Mouse (Mus musculus): ENCODE results near the gene Ncoa3. TPM values are rescaled to one million over a fixed set of nuclear protein-coding genes. Genes with fewer than 3 reads are reported as not detected.

The Ncoa3 gene
- polyA plus RNA-seq, 1 experiment from 2014 or later: 4.2 TPM

DNA sequence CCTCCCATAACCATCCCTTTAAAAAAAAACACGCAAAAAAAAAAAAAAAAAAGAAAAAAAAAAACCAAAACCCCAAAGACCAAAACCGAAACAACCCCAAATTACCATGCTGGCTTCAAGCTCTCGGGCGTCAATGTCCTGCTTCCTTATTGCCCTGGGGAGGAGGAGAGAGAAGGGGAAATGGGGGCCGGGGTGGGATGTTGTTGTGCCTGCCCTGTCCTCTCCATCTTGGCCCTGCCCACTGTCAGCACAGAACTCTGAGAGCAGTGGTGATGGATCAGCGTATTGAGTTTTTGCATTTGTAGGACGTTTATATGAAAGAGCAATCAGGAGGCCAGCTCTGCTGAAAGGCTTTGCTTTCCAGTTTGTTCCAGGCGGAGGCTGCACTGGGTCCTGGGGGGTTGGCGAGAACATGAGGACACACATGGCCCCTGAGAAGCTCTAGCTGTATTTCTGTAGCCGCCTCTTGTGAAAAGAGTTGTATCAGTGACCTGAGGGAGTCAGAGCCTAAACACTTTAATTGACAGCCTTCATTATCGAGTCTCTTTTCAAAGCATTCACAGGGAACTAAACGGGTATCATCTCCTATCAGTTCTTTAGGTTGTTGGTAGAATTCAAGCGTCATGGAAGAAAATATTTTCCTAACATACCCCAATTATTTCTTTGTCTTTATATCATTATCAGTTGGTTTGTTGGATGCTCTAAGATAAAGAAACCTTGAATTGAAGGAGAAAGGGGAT is 38.0 kb downstream of the Ncoa3 start:
- H3K36me3 ChIP-seq (ENCODE audit: control insufficient read depth, insufficient read depth): no peaks in the 10 kb centered on the region
- H3K4me3 ChIP-seq (ENCODE audit: low read depth, low read length): peak overlapping the region; percentile 34
- H3K4me2 ChIP-seq (ENCODE audit: low read depth, low read length): peak overlapping the region; percentile 43
- H3K9me3 ChIP-seq (replicated peaks; ENCODE audit: control insufficient read depth, low read length): no peaks in the 10 kb centered on the region
- no peak for ATAC-seq (ENCODE audit: low read depth)
- H3K9ac ChIP-seq (ENCODE audit: low read depth, low read length): peak overlapping the region; percentile 30; the same call in 1 of the 2 replicates
- no peaks in the 10 kb centered on the region for H3K27me3 ChIP-seq (ENCODE audit: control insufficient read depth, insufficient read depth, low read depth, low read length)
- H3K27ac ChIP-seq (ENCODE audit: low read length): peak overlapping the region; percentile 59
- 4% methylated on average over 13 of the region's 13 CpGs for WGBS (ENCODE audit: insufficient replicate concordance)
- peaks cover 10% of the 10 kb centered on the region for H3K4me1 ChIP-seq (ENCODE audit: control insufficient read depth, low read depth, low read length)

DNA sequence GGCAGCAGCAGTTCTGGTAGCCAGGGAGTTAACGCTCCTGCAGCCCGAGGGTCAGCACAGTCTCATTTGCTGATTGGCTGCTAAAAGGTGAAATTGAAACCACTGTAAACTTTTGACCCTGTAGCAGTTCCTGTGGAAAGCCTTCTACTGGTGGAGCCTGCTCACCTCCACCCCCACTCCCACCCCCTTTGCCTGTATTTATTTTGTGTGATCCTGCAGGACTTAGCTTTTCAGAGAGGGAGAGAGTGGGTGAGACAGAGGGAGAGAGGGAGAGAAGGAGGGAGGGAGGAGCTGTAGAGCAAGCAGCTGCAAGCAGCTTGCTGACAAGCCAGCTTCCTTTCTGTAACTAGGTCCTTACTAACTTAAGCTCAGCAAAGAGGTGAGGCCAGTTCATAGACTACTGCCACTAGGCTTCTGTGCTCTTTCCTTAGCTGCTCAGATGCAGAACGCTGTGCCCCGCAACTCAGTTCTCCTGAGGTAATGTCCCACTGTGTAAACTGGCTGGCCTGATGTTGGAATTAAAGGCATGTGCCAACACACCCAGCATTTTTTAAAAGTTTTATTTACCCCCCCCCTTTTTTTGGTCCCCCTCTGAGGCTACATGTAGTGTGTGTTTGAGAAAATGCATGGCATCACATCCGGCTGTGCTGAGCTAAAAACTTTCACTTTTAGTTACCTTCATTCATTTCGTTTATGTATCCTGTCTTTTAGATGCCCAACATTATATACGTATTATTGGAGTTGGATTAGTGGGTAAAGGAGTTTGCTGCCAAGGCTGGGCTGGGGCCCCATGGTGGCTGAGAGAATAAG is 38.9 kb downstream of the Ncoa3 start:
- Histone ChIP-seq H3K27ac (ENCODE audit: low read length) (peak overlapping the region; percentile 49), H3K9ac (ENCODE audit: low read depth, low read length) (no peak overlapping the region), H3K27me3 (ENCODE audit: control insufficient read depth, insufficient read depth, low read depth, low read length) (no peaks in the 10 kb centered on the region), H3K4me3 (ENCODE audit: low read depth, low read length) (peak overlapping the region; percentile 27), H3K4me2 (ENCODE audit: low read depth, low read length) (peak overlapping the region; percentile 43), H3K4me1 (ENCODE audit: control insufficient read depth, low read depth, low read length) (peaks cover 12% of the 10 kb centered on the region), H3K9me3 (replicated peaks; ENCODE audit: control insufficient read depth, low read length) (no peaks in the 10 kb centered on the region), H3K36me3 (ENCODE audit: control insufficient read depth, insufficient read depth) (no peaks in the 10 kb centered on the region)
- 33% methylated on average over 7 of the region's 7 CpGs for WGBS (ENCODE audit: insufficient replicate concordance)
- peak; percentile 81 for ATAC-seq (ENCODE audit: low read depth)

DNA sequence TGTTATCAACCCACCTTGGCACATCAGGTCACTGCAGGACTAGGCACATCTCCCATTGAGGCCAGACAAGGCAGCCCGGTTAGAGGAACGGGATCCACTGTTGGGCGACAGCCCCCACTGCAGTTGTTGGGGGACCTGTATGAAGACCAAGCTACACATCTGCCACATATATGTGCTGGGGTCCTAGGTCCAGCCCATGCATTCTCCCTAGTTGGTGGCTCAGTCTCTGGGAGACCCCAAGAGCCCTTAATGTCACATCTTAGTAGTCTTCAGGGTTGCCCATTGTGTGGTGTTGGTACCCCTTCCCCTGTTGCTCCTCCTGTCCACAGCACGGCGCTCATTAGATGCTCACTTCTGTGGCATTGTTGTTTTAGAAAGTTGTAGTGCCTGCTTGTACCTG is 40.2 kb downstream of the Ncoa3 start:
- 70% methylated on average over 5 of the region's 5 CpGs for WGBS (ENCODE audit: insufficient replicate concordance)
- no peaks in the 10 kb centered on the region for H3K27me3 ChIP-seq (ENCODE audit: control insufficient read depth, insufficient read depth, low read depth, low read length)
- no peak overlapping the region for H3K27ac ChIP-seq (ENCODE audit: low read length)
- no peak overlapping the region for H3K4me2 ChIP-seq (ENCODE audit: low read depth, low read length)
- H3K36me3 ChIP-seq (ENCODE audit: control insufficient read depth, insufficient read depth): no peaks in the 10 kb centered on the region
- ATAC-seq (ENCODE audit: low read depth): no peak
- peaks cover 12% of the 10 kb centered on the region for H3K4me1 ChIP-seq (ENCODE audit: control insufficient read depth, low read depth, low read length)
- no peaks in the 10 kb centered on the region for H3K9me3 ChIP-seq (replicated peaks; ENCODE audit: control insufficient read depth, low read length)
- H3K4me3 ChIP-seq (ENCODE audit: low read depth, low read length): no peak overlapping the region
- H3K9ac ChIP-seq (ENCODE audit: low read depth, low read length): no peak overlapping the region

DNA sequence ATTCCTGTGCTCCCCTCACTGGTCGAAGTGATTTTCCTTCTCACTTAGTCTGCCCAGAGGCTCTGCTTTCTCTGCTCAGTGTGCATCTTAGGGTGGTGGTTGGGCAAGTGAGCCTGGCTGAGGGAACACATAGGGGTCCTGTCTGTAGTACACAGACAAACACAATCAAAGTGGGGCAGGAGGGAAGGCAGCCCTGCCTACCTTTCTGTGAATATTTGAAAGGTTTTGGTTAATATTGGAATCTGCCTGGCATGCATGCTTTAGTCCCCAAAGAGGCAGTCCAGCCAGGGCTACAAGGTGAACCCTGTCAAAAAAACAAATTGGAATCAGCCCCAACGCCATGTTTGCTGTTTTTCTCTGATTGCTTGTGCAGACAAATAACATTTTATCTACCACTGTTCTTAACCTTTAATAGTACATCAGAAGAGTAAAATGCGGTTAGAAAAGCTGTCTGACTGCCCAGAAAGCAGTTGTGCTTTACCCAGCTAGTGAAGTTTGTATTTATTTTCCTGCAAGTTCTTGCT is 42.6 kb downstream of the Ncoa3 start:
- 42% methylated on average over 3 of the region's 3 CpGs for WGBS (ENCODE audit: insufficient replicate concordance)
- no peaks in the 10 kb centered on the region for H3K36me3 ChIP-seq (ENCODE audit: control insufficient read depth, insufficient read depth)
- peak overlapping the region; percentile 19; the same call in 1 of the 2 replicates for H3K4me2 ChIP-seq (ENCODE audit: low read depth, low read length)
- H3K4me3 ChIP-seq (ENCODE audit: low read depth, low read length): no peak overlapping the region
- H3K9me3 ChIP-seq (replicated peaks; ENCODE audit: control insufficient read depth, low read length): no peaks in the 10 kb centered on the region
- peak overlapping the region; percentile 12; the same call in 1 of the 2 replicates for H3K27ac ChIP-seq (ENCODE audit: low read length)
- no peaks in the 10 kb centered on the region for H3K27me3 ChIP-seq (ENCODE audit: control insufficient read depth, insufficient read depth, low read depth, low read length)
- H3K9ac ChIP-seq (ENCODE audit: low read depth, low read length): no peak overlapping the region
- peaks cover 12% of the 10 kb centered on the region for H3K4me1 ChIP-seq (ENCODE audit: control insufficient read depth, low read depth, low read length)
- ATAC-seq (ENCODE audit: low read depth): no peak

DNA sequence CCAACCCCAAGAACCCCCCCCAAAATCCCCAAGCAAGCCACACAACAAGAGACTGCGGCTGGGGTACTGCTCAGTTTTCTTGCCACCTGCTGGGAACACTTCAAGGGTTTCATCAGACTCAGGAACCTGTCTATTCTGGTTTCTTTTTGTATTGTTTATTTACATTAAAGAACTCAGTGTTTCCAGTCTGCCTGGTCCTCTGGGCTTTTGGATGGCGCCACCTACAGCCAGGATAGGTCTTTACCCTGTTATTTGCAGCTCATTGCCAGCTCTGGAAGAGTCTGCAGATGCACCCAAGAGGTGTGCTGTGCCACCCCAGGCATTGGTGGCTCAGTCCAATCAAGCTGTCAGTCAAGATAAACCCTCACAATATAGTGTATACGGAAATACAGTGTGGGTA is 43.3 kb downstream of the Ncoa3 start:
- peaks cover 8% of the 10 kb centered on the region for H3K4me1 ChIP-seq (ENCODE audit: control insufficient read depth, low read depth, low read length)
- H3K9ac ChIP-seq (ENCODE audit: low read depth, low read length): no peak overlapping the region
- no peak overlapping the region for H3K27ac ChIP-seq (ENCODE audit: low read length)
- H3K4me3 ChIP-seq (ENCODE audit: low read depth, low read length): no peak overlapping the region
- H3K9me3 ChIP-seq (replicated peaks; ENCODE audit: control insufficient read depth, low read length): no peaks in the 10 kb centered on the region
- H3K4me2 ChIP-seq (ENCODE audit: low read depth, low read length): peak overlapping the region; percentile 19
- no peaks in the 10 kb centered on the region for H3K27me3 ChIP-seq (ENCODE audit: control insufficient read depth, insufficient read depth, low read depth, low read length)
- WGBS (ENCODE audit: insufficient replicate concordance): 40% methylated on average over 3 of the region's 3 CpGs
- no peak for ATAC-seq (ENCODE audit: low read depth)
- H3K36me3 ChIP-seq (ENCODE audit: control insufficient read depth, insufficient read depth): no peaks in the 10 kb centered on the region

DNA sequence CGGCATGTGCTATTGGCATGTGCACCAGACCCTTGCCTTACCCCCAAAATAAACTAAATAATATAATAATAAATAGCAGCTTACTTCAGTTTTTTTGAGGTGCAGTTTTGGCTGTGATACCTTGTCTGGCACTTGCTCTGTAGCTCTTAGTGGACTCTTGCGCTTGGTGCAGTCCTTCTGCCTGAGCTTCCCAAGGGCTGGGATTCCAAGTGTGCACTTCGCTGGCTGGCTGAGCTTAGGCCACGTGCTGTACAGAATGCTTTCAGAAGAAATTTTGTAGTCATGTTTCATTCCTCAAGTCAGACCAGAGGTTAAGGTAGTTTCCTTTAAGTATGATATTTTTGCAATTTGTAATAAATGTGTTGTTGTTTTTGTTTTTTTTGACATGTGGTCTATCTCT is 47.2 kb downstream of the Ncoa3 start:
- ATAC-seq (ENCODE audit: low read depth): no peak
- H3K4me1 ChIP-seq (ENCODE audit: control insufficient read depth, low read depth, low read length): peaks cover 6% of the 10 kb centered on the region
- WGBS (ENCODE audit: insufficient replicate concordance): 79% methylated on average over 4 of the region's 4 CpGs
- H3K9me3 ChIP-seq (replicated peaks; ENCODE audit: control insufficient read depth, low read length): no peaks in the 10 kb centered on the region
- no peak overlapping the region for H3K9ac ChIP-seq (ENCODE audit: low read depth, low read length)
- H3K27ac ChIP-seq (ENCODE audit: low read length): no peak overlapping the region
- H3K36me3 ChIP-seq (ENCODE audit: control insufficient read depth, insufficient read depth): no peaks in the 10 kb centered on the region
- no peak overlapping the region for H3K4me3 ChIP-seq (ENCODE audit: low read depth, low read length)
- H3K4me2 ChIP-seq (ENCODE audit: low read depth, low read length): no peak overlapping the region
- no peaks in the 10 kb centered on the region for H3K27me3 ChIP-seq (ENCODE audit: control insufficient read depth, insufficient read depth, low read depth, low read length)

DNA sequence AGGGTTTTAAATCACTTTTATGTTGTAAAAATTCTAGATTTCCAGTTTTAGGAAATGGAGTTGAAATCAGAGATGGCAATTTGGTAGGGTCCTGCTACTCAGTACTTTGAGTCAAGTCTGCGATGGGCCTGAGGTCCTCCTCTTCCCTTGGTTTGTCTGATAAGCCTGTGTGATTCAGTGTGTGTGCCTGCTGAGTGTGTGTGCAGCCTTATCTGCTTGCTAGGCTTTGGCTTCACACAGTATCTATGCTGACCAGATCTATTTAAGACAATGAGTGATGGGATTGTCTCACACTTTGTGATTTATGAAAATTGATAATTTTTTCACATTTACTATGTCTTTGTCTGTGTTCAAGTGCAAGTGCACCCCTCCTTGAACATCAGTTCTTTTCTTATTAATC is 50.1 kb downstream of the Ncoa3 start:
- Histone ChIP-seq H3K9me3 (replicated peaks; ENCODE audit: control insufficient read depth, low read length) (no peaks in the 10 kb centered on the region), H3K27ac (ENCODE audit: low read length) (no peak overlapping the region), H3K4me3 (ENCODE audit: low read depth, low read length) (no peak overlapping the region), H3K9ac (ENCODE audit: low read depth, low read length) (no peak overlapping the region), H3K36me3 (ENCODE audit: control insufficient read depth, insufficient read depth) (no peaks in the 10 kb centered on the region), H3K4me2 (ENCODE audit: low read depth, low read length) (no peak overlapping the region), H3K4me1 (ENCODE audit: control insufficient read depth, low read depth, low read length) (peaks cover 7% of the 10 kb centered on the region), H3K27me3 (ENCODE audit: control insufficient read depth, insufficient read depth, low read depth, low read length) (no peaks in the 10 kb centered on the region)
- ATAC-seq (ENCODE audit: low read depth): no peak
- WGBS (ENCODE audit: insufficient replicate concordance): 11% methylated on average over 1 of the region's 1 CpGs

DNA sequence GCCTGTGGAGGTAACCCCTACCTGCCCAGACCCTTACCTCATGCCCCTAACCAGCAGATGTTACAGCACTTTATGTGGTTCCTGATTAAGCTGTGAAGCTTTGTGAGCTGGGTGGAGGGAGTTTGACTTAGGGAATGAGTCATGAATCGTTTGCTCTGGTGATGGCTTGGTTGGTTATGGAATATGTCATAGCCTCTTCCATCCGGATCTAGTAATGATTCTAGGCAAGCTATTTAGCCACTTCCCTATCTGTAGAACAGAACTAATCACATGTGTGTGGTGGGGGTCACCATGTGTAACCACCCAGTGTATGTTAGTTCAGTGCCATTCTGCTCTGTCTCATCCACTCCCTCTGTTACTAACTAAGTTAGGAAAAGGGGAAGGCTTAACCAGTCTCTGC is 52.6 kb downstream of the Ncoa3 start:
- Histone ChIP-seq H3K4me2 (ENCODE audit: low read depth, low read length) (no peak overlapping the region), H3K9me3 (replicated peaks; ENCODE audit: control insufficient read depth, low read length) (no peaks in the 10 kb centered on the region), H3K9ac (ENCODE audit: low read depth, low read length) (no peak overlapping the region), H3K27ac (ENCODE audit: low read length) (no peak overlapping the region), H3K36me3 (ENCODE audit: control insufficient read depth, insufficient read depth) (no peaks in the 10 kb centered on the region), H3K4me1 (ENCODE audit: control insufficient read depth, low read depth, low read length) (peaks cover 7% of the 10 kb centered on the region), H3K27me3 (ENCODE audit: control insufficient read depth, insufficient read depth, low read depth, low read length) (no peaks in the 10 kb centered on the region), H3K4me3 (ENCODE audit: low read depth, low read length) (no peak overlapping the region)
- 28% methylated on average over 2 of the region's 2 CpGs for WGBS (ENCODE audit: insufficient replicate concordance)
- no peak for ATAC-seq (ENCODE audit: low read depth)
